Mouse (Mus musculus): Measurements from ENCODE around the gene Ddx60.

Ddx60 gene

DNA sequence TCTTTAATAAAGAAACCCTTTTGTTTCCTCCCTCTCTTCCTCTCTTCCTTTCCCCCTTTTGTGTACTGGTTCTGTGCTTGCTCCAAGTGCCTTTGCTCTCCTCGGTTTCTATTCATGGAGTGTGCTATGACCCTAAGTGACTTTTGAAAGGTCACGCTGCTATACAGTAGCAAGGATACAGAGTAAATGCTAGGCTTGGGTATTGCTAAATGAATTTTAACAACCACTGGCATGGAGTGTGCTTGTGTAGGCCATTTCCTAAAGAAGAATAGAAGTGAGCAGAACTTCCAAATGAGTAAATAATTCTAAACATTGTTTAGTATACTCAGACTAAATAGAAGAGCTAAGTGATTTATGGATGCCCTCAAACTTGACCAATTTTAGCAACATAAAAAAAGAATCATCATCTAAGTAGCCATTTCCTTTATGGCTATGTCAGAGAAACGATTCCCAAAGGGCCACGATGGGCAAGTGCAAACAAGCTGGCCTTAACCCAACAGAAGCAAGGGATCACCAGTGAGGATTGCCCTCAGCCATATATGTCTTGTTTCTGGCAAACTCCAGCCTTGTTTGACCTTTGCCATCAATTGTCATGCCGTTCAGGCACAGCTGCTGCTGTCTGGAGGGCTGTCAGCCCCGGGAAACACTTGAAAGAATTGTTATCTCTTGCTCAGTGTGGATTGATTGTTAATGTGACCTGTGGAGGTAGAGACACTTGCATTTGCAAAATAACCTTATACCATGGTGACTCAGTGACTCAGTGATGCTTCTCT is 58.0 kb downstream of the Ddx60 start:
- in situ Hi-C loops (cut with MboI) = no loop called here

GRCm38 (mm10) chr8:61989464-61989863 is 61.6 kb downstream of the Ddx60 start:
- in situ Hi-C loops (cut with MboI) = no loop called here

- in situ Hi-C loops (cut with MboI) = no loop called here
Observed at GRCm38 (mm10) chr8:61992796-61993195, 64.9 kb downstream of the Ddx60 start.

DNA sequence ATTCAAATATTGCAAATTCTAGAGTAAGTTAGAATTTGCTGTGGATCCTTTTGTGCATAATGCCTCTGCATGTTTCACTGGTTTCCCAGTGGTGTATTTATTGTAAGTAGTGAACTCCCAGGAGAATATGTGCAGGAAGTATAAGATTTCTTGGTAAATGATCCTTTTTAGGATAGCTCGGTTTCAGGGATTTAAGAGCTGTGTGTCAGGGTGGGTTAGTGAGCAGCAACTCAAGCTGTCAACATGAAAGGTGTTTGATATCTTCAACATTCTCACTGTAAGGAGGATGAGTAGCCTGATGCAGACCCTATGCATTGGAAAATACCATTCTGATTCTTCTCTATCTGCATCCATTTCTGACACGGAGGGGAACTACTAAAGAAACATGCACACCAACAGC is 69.2 kb downstream of the Ddx60 start:
- in situ Hi-C loops (cut with MboI) = no loop called here

DNA sequence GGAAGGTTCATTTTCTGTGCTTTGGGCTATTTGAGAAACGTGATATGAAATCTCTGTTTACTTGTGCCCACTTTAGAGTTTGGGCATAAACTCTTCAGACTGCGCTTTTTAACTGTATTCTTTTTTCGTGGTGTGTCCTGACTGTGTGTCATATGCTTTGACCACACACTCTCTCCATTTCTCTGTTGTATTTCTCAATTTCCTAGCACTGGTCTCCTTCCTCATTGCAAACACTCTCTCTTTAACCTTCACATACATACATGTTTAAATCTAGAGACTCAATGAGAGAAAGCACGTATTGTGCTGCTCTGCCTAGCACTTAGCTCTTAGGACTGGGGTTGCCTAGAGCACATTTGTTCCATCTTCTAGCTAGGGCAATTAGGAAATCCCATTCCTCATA is 86.3 kb downstream of the Ddx60 start:
- in situ Hi-C loops (cut with MboI) = no loop called here

DNA sequence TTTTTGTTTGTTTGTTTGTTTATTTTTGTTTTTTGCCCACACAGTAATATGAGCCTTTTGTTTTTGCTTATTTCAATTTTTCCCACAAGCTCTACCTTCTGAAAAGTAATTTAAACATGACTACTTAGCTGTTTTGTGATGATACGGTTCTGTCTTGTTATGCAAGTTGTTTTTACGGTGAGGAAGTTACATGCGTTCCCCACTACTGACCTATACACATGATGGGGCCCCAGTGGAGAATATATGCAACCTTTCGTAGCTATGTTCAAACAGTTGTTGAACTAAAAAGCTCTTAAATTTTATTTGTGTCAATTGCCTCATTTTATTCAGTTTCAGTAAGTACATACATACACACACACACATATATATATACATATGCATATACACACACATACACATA is 86.7 kb downstream of the Ddx60 start:
- in situ Hi-C loops (cut with MboI) = no loop called here

DNA sequence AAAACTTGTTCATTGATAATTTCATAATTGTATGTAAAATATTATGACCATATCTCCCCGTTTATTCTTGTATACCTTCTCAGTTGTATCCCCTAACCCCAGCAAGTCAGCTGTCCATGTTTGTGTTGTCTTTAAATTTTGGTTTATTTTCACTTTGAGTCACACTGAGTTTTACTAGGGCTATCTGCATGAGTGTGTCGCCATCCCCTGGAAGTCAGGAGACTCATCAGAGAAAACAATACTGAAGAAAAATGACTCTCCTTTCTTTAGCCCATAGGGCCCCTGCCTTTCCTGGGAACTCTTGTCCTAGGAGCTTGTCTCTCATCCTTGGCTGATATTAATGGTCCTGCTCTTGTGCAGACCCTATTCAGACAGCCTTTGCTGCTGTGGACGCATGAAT is 106.5 kb downstream of the Ddx60 start:
- in situ Hi-C loops (cut with MboI) = no loop called here

- in situ Hi-C loops (cut with MboI) = no loop called here
Observed at GRCm38 (mm10) chr8:62046809-62047208, 118.9 kb downstream of the Ddx60 start.

- in situ Hi-C loops (cut with MboI) = no loop called here
Observed at GRCm38 (mm10) chr8:62060357-62060756, 132.5 kb downstream of the Ddx60 start.

DNA sequence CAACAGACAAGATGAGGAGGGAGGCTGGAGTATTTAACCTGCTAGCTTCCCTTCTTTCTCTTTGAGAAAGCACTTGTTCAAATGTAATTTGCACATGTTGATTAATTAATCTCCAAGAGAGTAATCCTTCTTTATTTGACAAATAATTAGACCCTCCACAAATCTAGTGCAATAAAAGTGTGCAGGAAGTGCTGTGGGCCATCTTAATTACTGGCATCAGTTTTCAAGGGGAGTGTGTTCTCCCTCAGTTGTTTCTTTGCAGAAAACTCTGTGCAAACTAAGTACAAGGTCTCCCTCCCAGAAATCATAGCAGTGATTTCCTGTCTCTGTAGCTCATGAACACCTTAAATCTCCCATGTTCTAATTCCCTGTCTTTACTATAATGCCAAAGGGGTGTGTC is 140.4 kb downstream of the Ddx60 start:
- in situ Hi-C loops (cut with MboI) = no loop called here

GRCm38 (mm10) chr8:62080195-62080802 is 152.4 kb downstream of the Ddx60 start:
- in situ Hi-C loops (cut with MboI) = no loop called here

- in situ Hi-C loops (cut with MboI) = no loop called here
Observed at GRCm38 (mm10) chr8:62081804-62082203, 153.9 kb downstream of the Ddx60 start.
